Mouse (Mus musculus): ENCODE measurements around the gene Usp7. TPM values are rescaled to one million over a fixed set of nuclear protein-coding genes. Genes with fewer than 3 reads are reported as not detected.
"Not testable (repeated sequence)": the region's sequence is repeated elsewhere in the genome, so short reads cannot be mapped to it uniquely, and the experiment has no call there.

Gene Usp7
- polyA plus RNA-seq, 1 experiment: 26.2 TPM

GRCm38 (mm10) chr16:8771086-8771485, 21.0 kb downstream of the Usp7 start:
- Histone ChIP-seq H3K27me3 (replicated peaks; ENCODE audit: control insufficient read depth, insufficient read depth, low read length) (no peaks in the 10 kb centered on the region), H3K4me3 (ENCODE audit: insufficient read depth, low read depth, low read length) (no peak overlapping the region), H3K36me3 (ENCODE audit: control insufficient read depth, insufficient read depth, low read length) (no peaks in the 10 kb centered on the region), H3K4me1 (ENCODE audit: control insufficient read depth, insufficient read depth, low read length) (no peaks in the 10 kb centered on the region), H3K27ac (ENCODE audit: insufficient read depth, low read depth, low read length) (no peak overlapping the region)
- no peak for TF ChIP-seq POLR2A (IDR thresholded peaks at IDR 0.05; ENCODE audit: low read depth, low read length)
- TF ChIP-seq CTCF (conservative IDR thresholded peaks at IDR 0.05; ENCODE audit: insufficient read depth, insufficient read length, low read depth, low read length): no peak
- 63% methylated on average over 4 of the region's 4 CpGs for WGBS
- DNase-seq: no peak

DNA sequence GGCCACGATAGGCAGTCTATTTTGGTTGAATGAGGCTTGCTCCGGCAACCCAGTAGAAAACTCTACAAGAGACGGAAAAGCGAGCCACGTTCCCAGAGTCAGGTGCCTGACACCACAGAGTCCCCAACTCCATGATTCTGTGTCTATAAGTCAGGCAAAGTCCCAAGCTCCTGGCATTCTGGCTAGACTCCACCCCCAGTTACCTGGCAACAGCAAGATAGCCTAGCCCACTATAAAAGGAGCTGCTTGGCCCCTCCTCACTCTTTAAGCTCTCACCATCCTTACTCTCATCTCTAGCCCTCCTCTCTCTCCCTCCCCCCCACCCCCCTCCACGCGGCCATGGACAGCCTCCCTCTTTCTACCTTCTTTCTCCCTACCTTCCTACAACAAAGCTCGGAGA, 21.8 kb downstream of the Usp7 start:
- 60% methylated on average over 8 of the region's 8 CpGs for WGBS
- not testable (repeated sequence) for H3K27me3 ChIP-seq (replicated peaks; ENCODE audit: control insufficient read depth, insufficient read depth, low read length); H3K4me1 ChIP-seq (ENCODE audit: control insufficient read depth, insufficient read depth, low read length)

DNA sequence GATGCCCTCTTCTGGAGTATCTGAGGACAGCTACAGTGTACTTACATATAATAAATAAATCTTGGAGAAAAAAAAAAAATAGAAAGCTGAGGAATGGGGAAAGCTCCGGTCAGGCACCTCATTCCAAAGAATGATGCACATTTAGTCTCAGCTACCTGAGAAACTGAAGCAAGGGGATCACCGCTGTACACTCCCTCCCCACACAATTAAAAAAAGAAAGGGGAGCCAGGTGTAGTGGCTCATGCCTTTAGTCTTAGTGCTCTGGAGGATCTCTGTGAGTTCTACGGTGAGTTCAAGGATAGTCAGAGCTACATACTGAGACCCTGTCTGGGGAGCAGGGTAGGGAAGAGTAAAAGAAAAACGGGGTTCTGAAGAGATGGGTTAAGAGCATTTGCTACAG, 22.6 kb downstream of the Usp7 start:
- Histone ChIP-seq H3K36me3 (ENCODE audit: control insufficient read depth, insufficient read depth, low read length) (no peaks in the 10 kb centered on the region), H3K4me1 (ENCODE audit: control insufficient read depth, insufficient read depth, low read length) (no peaks in the 10 kb centered on the region), H3K27me3 (replicated peaks; ENCODE audit: control insufficient read depth, insufficient read depth, low read length) (no peaks in the 10 kb centered on the region), H3K27ac (ENCODE audit: insufficient read depth, low read depth, low read length) (no peak overlapping the region), H3K4me3 (ENCODE audit: insufficient read depth, low read depth, low read length) (no peak overlapping the region)
- WGBS: 55% methylated on average over 4 of the region's 4 CpGs
- TF ChIP-seq POLR2A (IDR thresholded peaks at IDR 0.05; ENCODE audit: low read depth, low read length): no peak
- no peak for TF ChIP-seq CTCF (conservative IDR thresholded peaks at IDR 0.05; ENCODE audit: insufficient read depth, insufficient read length, low read depth, low read length)
- DNase-seq: no peak

More for the DNA sequence above, 21.8 kb downstream of the Usp7 start:
- DNase-seq; H3K27ac ChIP-seq (ENCODE audit: insufficient read depth, low read depth, low read length); H3K36me3 ChIP-seq (ENCODE audit: control insufficient read depth, insufficient read depth, low read length); H3K4me3 ChIP-seq (ENCODE audit: insufficient read depth, low read depth, low read length): not testable (repeated sequence)

DNA sequence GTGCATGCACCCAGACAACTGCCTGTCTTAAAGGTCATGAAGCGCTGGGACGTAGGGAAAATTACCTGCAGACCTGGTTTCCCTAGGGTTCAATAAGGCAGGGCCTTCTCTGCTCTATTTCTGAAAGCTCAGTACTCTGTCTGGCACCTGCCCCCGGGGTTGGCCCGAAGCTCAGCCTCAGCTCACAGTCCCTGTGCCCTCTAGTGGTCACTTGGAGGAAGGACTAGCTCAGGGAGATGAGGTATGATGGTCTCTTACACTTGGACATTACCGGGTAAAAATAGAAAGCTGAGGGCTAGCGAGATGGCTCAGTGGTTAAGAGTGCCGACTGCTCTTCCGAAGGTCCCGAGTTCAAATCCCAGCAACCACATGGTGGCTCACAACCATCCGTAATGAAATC, 23.0 kb downstream of the Usp7 start:
- peak; percentile 78 for DNase-seq
- H3K4me1 ChIP-seq (ENCODE audit: control insufficient read depth, insufficient read depth, low read length): no peaks in the 10 kb centered on the region
- TF ChIP-seq CTCF (conservative IDR thresholded peaks at IDR 0.05; ENCODE audit: insufficient read depth, insufficient read length, low read depth, low read length): peak; percentile 75
- TF ChIP-seq POLR2A (IDR thresholded peaks at IDR 0.05; ENCODE audit: low read depth, low read length): no peak
- 12% methylated on average over 10 of the region's 10 CpGs for WGBS
- H3K36me3 ChIP-seq (ENCODE audit: control insufficient read depth, insufficient read depth, low read length): no peaks in the 10 kb centered on the region
- H3K4me3 ChIP-seq (ENCODE audit: insufficient read depth, low read depth, low read length): no peak overlapping the region
- no peak overlapping the region for H3K27ac ChIP-seq (ENCODE audit: insufficient read depth, low read depth, low read length)
- H3K27me3 ChIP-seq (replicated peaks; ENCODE audit: control insufficient read depth, insufficient read depth, low read length): no peaks in the 10 kb centered on the region

- Histone ChIP-seq H3K4me3 (ENCODE audit: insufficient read depth, low read depth, low read length) (no peak overlapping the region), H3K36me3 (ENCODE audit: control insufficient read depth, insufficient read depth, low read length) (no peaks in the 10 kb centered on the region), H3K27me3 (replicated peaks; ENCODE audit: control insufficient read depth, insufficient read depth, low read length) (no peaks in the 10 kb centered on the region), H3K27ac (ENCODE audit: insufficient read depth, low read depth, low read length) (no peak overlapping the region), H3K4me1 (ENCODE audit: control insufficient read depth, insufficient read depth, low read length) (no peaks in the 10 kb centered on the region)
- WGBS: 62% methylated on average over 4 of the region's 4 CpGs
- peak; percentile 14 for DNase-seq
- TF ChIP-seq POLR2A (IDR thresholded peaks at IDR 0.05; ENCODE audit: low read depth, low read length) (no peak), CTCF (conservative IDR thresholded peaks at IDR 0.05; ENCODE audit: insufficient read depth, insufficient read length, low read depth, low read length) (no peak)
Measured at GRCm38 (mm10) chr16:8768588-8768987, 23.5 kb downstream of the Usp7 start.

GRCm38 (mm10) chr16:8768071-8768470, 24.0 kb downstream of the Usp7 start:
- H3K4me3 ChIP-seq (ENCODE audit: insufficient read depth, low read depth, low read length): no peak overlapping the region
- no peaks in the 10 kb centered on the region for H3K36me3 ChIP-seq (ENCODE audit: control insufficient read depth, insufficient read depth, low read length)
- H3K4me1 ChIP-seq (ENCODE audit: control insufficient read depth, insufficient read depth, low read length): no peaks in the 10 kb centered on the region
- H3K27me3 ChIP-seq (replicated peaks; ENCODE audit: control insufficient read depth, insufficient read depth, low read length): no peaks in the 10 kb centered on the region
- no peak overlapping the region for H3K27ac ChIP-seq (ENCODE audit: insufficient read depth, low read depth, low read length)
- TF ChIP-seq CTCF (conservative IDR thresholded peaks at IDR 0.05; ENCODE audit: insufficient read depth, insufficient read length, low read depth, low read length) (no peak), POLR2A (IDR thresholded peaks at IDR 0.05; ENCODE audit: low read depth, low read length) (no peak)
- no peak for DNase-seq
- 81% methylated on average over 4 of the region's 4 CpGs for WGBS

- H3K4me3 ChIP-seq (ENCODE audit: insufficient read depth, low read depth, low read length): no peak overlapping the region
- H3K27me3 ChIP-seq (replicated peaks; ENCODE audit: control insufficient read depth, insufficient read depth, low read length): no peaks in the 10 kb centered on the region
- no peaks in the 10 kb centered on the region for H3K36me3 ChIP-seq (ENCODE audit: control insufficient read depth, insufficient read depth, low read length)
- DNase-seq: no peak
- no peaks in the 10 kb centered on the region for H3K4me1 ChIP-seq (ENCODE audit: control insufficient read depth, insufficient read depth, low read length)
- 83% methylated on average over 11 of the region's 11 CpGs for WGBS
- TF ChIP-seq POLR2A (IDR thresholded peaks at IDR 0.05; ENCODE audit: low read depth, low read length) (no peak), CTCF (conservative IDR thresholded peaks at IDR 0.05; ENCODE audit: insufficient read depth, insufficient read length, low read depth, low read length) (no peak)
- no peak overlapping the region for H3K27ac ChIP-seq (ENCODE audit: insufficient read depth, low read depth, low read length)
Measured at GRCm38 (mm10) chr16:8767133-8768052, 24.7 kb downstream of the Usp7 start.
